Mouse (Mus musculus): ENCODE measurements around the gene Junb.

Junb gene

DNA sequence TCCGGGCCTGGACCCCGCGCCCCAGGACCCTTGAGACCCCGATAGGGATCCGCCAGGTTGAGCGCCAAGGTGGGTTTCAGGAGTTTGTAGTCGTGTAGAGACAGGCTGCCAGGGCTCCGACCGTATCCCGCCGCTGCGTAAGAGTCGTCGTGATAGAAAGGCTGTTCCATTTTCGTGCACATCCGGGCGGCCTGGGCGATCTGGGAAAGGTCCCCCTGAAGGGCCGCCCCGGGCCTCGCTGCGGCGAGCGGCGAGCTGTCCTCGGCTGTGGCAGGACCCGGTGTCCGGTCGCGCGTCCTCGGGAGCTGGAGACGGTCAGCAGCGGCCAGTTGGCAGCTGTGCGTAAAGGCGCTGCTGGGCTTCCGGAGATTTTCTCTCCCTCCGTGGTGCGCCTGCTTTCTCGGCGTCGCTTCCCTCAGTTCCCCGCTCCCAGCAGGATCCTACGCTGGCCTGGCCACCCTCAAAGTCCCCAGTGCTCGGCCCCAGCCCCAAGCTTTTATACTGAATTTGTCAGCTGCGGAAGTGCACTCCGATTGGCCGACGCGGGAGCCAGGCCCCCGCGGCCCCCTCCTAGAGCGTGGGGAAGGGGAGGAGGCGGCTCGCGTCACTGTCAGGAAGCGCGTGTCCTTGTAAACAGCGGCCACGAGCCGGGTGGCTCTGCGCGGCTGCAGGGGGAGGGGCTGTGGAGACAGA is at the start of gene Junb:
TSS of gene Junb (minus strand) at position 471 of the 693 bp plus-strand sequence.
- DNase-seq = peak; percentile 89 to 92

DNA sequence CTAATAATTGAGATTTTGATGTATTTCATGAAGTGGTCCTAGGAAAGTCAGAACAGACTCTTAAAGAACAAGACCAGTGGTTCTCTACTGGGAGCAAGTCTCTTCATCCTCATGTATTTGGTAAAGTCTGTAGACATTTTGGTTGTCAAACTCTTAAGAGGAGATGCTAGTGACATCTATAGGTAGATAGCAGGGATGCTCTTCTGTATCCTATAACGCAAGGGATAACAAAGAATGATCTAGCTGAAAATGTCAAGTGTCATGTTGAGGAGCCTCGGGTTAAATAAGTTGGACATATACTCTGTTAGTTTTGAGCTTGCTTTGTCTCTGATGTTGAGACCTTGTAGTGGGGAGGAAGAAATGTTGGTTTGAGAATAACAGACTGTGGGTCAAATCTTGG is 49.4 kb upstream of the Junb start:
- DNase-seq = no peak

DNA sequence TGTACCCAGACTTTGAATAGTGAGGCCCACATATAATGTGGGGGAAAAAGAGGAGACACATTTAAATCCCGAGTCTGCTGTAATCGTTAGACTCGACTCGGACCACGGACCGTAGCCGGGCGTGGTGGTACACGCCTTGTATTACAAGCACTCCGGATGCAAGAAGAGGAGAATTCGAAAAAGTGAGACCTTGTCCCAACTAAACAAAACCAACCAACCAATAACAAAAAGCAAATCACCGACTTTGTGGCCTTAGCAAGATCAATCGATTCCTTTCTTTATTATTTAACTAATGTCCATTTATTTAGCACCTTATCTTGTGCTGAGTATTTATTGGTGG is 49.0 kb upstream of the Junb start:
- no peak for DNase-seq

- DNase-seq = peak; percentile 98
Measured at GRCm38 (mm10) chr8:85026670-85027515, 48.4 kb upstream of the Junb start, which contains the start of gene Trir. TSS of gene Trir (plus strand) at chr8:85026823.

DNA sequence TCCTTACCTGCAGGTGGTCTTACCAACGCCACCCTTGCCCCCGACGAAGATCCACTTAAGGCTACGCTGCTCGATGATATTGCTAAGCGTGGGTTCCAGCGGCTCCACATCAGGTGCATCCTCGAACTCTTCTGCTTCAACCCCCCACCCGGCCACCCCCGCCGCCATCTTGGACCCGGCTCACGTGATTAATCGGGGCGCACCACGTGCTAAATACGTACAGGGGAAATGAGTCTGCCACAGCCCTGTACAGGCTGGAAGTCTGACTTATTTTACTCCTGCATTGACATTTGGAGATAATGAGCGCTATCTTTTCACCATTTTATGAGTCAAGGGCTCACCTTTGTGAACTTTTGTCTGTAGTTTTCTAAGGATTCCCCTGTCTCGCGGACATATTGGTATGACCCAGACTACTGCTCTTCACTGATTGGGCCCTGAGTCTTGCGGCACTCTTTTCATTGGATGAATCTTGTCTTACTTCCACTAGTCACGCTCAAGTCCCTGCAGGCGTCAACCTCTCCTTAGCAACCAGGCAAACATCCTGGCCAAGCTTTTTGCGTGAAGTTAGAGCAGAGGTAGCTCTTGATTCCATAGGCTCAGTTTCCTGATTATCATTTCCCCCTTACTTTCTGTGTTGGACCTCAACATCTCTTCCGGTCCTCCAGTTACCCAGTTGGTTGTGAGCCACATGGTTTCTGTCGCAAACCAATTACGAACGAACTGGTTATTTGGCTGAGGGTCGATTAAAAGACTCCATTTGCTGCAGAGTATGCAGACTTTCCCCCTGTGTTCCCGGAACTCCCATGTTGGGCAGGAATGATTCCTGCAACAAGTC is 46.8 kb upstream of the Junb start, which contains the start of gene Asna1:
TSS of gene Asna1 (minus strand) at position 184 of the 835 bp plus-strand sequence.
- peak; percentile 86 to 88 for DNase-seq

DNA sequence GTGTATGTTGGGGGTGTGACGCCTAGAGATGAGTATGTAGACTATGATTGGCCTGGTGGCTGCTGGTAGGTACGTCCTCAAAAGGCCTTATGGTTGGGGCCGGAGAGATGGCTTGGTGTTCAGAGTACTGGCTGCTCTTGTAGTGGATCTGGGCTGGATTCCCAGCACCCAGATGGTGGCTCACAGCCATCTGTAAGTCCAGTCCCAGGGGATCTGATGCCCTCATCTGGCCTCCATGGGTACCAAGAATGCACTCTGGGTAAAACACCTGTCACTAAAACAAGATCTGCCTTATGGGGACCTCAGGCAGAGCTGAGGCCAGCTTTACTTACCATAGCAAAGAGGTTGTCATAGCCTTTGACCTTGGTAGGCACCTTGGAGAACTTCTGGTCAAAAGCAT is 45.3 kb upstream of the Junb start:
- DNase-seq = no peak

DNA sequence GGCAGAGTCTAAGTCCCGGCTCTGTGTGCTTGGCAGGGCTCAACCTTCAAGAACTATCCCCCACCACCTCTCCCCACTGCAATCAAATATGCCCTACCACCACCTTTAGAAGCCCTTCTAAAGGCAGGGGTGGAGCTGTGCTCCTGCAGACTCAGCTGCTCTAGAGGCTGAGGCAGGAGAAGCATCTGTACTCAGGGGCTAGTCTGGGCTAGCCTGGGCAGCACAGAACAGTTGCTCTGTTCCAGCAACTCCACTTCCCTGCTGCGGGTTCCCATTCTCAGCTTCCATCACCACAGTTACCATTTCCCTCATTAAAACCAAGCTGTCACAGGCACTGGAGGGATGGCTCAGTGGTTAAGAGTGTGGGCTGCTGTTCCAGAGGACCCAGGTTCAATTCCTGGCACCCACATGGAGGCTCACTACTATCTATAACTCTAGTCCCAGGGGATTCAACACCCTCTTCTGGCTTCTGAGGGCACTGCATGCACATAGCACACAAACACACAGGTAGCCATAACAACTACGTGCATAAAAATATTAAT is 43.1 kb upstream of the Junb start:
- no peak for DNase-seq

GRCm38 (mm10) chr8:85017209-85017608 is 38.7 kb upstream of the Junb start:
- DNase-seq = no peak

- no peak for DNase-seq
Measured at GRCm38 (mm10) chr8:85016724-85017123, 38.2 kb upstream of the Junb start.

GRCm38 (mm10) chr8:85014431-85014830 is 35.9 kb upstream of the Junb start, which contains the start of gene Best2:
TSS of gene Best2 (minus strand) at chr8:85014531.
- DNase-seq = no peak

- DNase-seq = peak; percentile 73 to 82
Measured at GRCm38 (mm10) chr8:85013230-85013840, 34.8 kb upstream of the Junb start.

GRCm38 (mm10) chr8:85011242-85011641 is 32.7 kb upstream of the Junb start:
- no peak for DNase-seq

DNA sequence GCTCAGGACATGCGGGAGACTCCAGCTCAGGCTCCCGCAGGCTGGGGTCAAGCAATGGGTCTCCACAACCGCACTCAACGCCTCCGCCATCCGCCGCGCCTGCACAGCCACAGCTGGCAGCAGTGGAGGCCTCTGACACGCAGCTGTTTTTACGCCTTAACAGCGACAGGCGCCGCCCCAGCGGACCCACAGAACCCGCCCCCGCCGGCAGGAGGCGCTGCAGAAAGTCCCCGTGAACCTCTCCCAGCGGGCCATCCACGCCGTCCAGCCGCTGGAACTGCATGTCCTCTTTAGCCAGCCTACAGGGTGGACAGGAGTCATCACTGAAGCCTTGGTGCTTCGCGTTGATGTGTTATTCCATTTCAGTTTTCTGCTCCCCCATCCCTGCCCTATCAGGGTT is 29.2 kb upstream of the Junb start:
- DNase-seq = no peak

DNA sequence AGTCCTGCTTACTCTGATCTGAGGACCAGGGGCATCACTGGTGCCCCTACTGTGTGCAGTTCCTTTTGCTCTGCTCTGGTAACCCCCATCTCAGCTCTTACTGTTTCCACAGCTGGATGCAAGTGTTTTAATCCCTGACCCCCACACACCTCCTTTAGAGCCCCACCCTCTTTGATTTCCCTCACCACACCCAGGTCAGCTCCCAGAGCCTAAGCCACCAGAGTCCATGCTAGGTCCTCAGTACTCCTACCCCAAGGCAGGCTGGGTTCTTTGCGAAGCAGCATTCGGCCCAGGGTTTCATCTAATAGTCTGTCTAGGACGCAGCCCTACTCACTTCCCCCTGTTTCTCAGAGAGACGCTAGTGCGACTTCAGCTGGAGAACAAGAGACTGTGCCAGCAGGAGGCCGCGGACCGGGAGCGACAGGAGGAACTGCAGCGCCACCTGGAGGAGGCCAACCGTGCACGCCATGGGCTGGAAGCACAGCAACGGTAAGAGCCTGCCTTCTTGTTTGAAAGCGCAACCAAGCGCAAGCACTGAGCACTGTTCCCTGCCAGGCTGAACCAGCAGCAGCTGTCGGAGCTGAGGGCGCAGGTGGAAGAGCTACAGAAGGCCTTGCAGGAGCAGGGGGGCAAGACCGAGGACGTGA is 19.3 kb upstream of the Junb start:
- peak; percentile 96 to 98 for DNase-seq

GRCm38 (mm10) chr8:84996978-84997377 is 18.5 kb upstream of the Junb start:
- DNase-seq = no peak

- no peak for DNase-seq
Measured at GRCm38 (mm10) chr8:84995680-84996079, 17.2 kb upstream of the Junb start.

DNA sequence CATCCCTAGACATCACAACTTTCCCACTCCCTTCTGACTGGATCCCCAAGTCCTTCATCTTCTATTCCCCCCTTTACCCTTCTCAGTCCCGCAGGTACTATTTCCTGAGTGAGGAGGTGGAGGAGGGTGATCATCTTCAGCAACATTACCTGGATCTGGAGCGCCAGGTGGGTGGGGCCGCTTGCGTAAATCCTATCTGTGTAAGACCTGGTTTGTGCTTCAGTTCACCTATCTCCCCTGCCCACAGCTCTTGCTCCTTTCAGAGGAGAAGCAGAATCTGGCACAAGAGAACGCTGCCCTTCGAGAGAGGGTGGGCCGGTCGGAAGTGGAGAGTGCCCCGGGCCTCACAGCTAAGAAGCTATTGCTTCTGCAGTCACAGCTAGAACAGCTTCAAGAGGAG is 15.9 kb upstream of the Junb start:
- no peak for DNase-seq

DNA sequence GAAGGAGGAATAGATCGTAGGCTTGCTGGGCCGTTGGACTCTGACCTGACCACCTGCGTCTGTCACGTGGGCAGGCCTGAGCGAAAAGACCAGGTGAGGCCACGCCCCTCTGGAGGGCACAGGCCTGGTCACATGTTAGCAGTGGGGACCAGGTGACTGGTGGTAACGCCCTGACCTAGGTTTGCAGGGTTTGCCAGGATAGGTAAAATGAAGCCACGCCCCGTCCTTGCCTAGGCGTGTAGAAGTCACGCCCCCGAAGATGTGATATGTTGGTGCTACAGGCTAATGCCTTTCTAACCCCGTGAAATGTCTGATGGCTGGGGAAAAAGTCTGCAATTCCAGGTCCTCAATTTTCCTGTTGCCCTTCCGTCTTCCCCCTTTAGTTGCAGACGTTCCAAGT is 12.3 kb upstream of the Junb start:
- peak in 1 of 2 experiments; percentile 72 for DNase-seq

DNA sequence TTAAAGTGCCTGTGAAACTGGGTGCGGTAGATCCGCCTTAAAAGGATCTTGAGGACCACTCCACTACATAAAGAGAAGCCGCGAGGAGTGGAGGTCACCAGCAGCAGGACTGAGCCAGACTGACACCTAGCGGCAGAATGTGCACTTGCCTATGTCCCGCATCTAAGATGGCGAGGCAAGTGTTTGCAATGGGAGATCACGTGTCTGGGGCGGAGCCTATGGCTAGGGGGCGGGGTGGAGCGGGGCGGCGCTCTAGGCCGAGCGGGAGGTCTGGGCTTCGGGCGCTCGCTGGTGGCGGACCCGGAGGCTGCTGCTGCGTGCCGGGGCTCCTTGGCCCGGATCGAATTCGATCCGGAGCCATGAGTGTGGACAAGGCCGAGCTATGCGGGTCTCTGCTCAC is 11.8 kb upstream of the Junb start, which contains the start of gene Hook2:
TSS of gene Hook2 (plus strand) at position 255 of the 400 bp plus-strand sequence.
- DNase-seq = peak; percentile 96 to 98

- DNase-seq = peak; percentile 92 to 95
Measured at GRCm38 (mm10) chr8:84989810-84990209, 11.3 kb upstream of the Junb start.

GRCm38 (mm10) chr8:84989311-84989731 is 10.8 kb upstream of the Junb start:
- DNase-seq = peak in 1 of 2 experiments; percentile 63

DNA sequence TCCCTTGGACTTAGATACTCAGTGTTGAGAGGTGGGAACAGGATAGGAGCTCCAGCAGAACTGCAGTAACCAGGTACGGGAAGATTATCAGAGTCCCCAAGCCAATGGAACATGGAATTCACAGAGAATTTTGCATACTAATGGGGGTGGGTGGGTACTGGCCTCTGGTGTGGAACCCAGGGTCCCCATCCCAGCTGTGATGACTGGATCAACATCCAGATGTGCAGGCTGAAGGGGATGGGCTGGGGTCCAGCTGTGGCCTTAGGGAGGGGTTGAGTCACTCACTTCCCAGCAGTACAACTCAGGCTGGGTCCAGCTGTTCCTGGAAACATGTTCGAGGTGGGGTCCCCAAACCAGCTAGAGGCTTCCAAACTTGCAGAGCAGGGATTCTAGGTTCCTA is 9.4 kb upstream of the Junb start:
- no peak for DNase-seq

All from cerebellum, postnatal 25 days (tissue).